Mouse (Mus musculus): Measurements from ENCODE around the gene Bco2. TPM values are rescaled to one million over a fixed set of nuclear protein-coding genes. Genes with fewer than 3 reads are reported as not detected.

Bco2 gene
- polyA plus RNA-seq, 1 experiment from 2014 or later: 0.15 TPM

DNA sequence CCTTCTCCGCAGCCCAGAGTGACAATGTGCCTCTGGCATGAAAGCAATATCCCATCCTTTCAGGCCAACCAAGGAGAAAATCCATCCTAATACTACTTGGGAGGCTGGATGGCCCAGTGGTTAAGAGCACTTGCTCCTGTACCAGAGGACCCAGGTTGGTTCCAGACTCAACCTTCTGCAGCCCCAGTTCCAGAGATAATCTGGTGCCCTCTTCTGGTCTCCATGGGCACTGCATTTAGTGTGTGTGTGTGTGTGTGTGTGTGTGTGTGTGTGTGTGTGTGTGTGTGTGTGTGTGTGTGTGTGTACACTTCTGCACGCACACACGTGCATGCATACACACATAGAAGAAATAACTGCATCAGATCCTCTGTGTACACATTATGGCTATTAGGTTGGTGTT lies 38.6 kb upstream of the Bco2 start:
- peaks cover 36% of the 10 kb centered on the region for H3K36me3 ChIP-seq (ENCODE audit: control insufficient read depth, insufficient read depth, low read length)
- H3K4me1 ChIP-seq (ENCODE audit: control insufficient read depth, insufficient read depth, low read length): no peaks in the 10 kb centered on the region
- WGBS: 68% methylated on average over 3 of the region's 3 CpGs
- no peaks in the 10 kb centered on the region for H3K27me3 ChIP-seq (replicated peaks; ENCODE audit: control insufficient read depth, insufficient read depth, low read length)
- H3K4me3 ChIP-seq (ENCODE audit: low read depth, low read length): no peak overlapping the region
- no peak overlapping the region for H3K4me2 ChIP-seq (ENCODE audit: low read depth, low read length)
- no peak overlapping the region for H3K9ac ChIP-seq (ENCODE audit: low read depth, low read length)
- DNase-seq (ENCODE audit: low spot score): no peak
- no peak for ATAC-seq (ENCODE audit: low read depth)
- no peak overlapping the region for H3K27ac ChIP-seq (replicated peaks; ENCODE audit: low read depth, low read length)
- H3K9me3 ChIP-seq (ENCODE audit: control insufficient read depth, low read length): no peaks in the 10 kb centered on the region

DNA sequence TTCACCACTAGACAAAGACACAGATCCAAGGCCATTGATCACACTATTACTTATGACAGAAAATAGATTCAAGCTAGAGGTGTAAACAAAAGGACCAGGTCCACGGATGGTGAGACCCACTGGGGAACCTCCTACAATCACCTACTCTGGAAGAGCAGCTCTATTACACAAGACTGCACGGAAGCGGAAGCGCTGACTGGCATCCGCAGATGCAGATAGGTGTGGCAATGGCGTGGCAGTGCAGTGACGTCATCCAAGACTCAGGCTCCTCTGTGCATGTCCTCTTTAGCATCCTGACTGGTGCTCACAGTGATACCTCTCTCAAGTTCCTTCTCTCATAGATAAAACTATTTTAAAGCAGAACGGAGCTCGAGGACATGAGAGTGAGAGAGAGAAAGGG lies 38.0 kb upstream of the Bco2 start:
- WGBS: 85% methylated on average over 9 of the region's 9 CpGs
- Histone ChIP-seq H3K36me3 (ENCODE audit: control insufficient read depth, insufficient read depth, low read length) (peaks cover 30% of the 10 kb centered on the region), H3K9me3 (ENCODE audit: control insufficient read depth, low read length) (no peaks in the 10 kb centered on the region), H3K27ac (replicated peaks; ENCODE audit: low read depth, low read length) (no peak overlapping the region), H3K4me1 (ENCODE audit: control insufficient read depth, insufficient read depth, low read length) (no peaks in the 10 kb centered on the region), H3K9ac (ENCODE audit: low read depth, low read length) (no peak overlapping the region), H3K4me2 (ENCODE audit: low read depth, low read length) (no peak overlapping the region), H3K4me3 (ENCODE audit: low read depth, low read length) (no peak overlapping the region), H3K27me3 (replicated peaks; ENCODE audit: control insufficient read depth, insufficient read depth, low read length) (no peaks in the 10 kb centered on the region)
- ATAC-seq (ENCODE audit: low read depth) (no peak), DNase-seq (ENCODE audit: low spot score) (no peak)

DNA sequence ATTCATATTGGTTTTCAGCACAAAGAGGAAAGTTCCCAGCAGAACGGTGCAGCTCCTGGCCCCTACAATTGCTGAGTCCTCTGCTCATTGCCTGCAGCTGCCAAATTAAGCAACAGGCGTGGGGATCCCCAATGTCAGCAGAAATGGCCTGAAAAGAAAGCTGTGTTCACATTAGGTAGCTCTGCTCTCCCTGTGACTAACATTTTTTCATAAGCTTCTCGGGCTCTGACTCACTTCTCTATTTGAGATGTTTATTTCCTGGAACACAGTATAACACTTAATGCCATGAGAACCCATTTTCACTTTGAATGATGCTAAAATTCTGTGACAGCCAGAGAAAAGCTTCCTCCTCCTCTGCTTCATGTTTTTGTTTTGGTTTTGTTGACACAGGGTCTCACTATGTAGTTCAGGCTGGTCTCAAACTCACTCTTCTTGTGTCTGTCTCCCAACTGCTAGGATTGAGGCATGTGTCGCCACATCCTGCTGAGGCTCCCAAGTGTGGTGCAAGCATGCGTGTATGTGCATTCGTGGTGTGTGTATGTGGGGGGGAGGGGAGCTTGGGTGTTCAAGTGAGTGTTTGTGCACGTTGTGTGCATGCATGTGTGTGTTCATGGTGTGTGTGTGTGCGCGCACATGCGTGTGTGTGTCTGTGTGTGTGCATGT lies 36.0 kb upstream of the Bco2 start:
- no peak overlapping the region for H3K9ac ChIP-seq (ENCODE audit: low read depth, low read length)
- H3K4me3 ChIP-seq (ENCODE audit: low read depth, low read length): no peak overlapping the region
- H3K9me3 ChIP-seq (ENCODE audit: control insufficient read depth, low read length): no peaks in the 10 kb centered on the region
- no peaks in the 10 kb centered on the region for H3K27me3 ChIP-seq (replicated peaks; ENCODE audit: control insufficient read depth, insufficient read depth, low read length)
- ATAC-seq (ENCODE audit: low read depth) (no peak), DNase-seq (ENCODE audit: low spot score) (peak; percentile 13)
- no peak overlapping the region for H3K4me2 ChIP-seq (ENCODE audit: low read depth, low read length)
- H3K27ac ChIP-seq (replicated peaks; ENCODE audit: low read depth, low read length): no peak overlapping the region
- no peaks in the 10 kb centered on the region for H3K4me1 ChIP-seq (ENCODE audit: control insufficient read depth, insufficient read depth, low read length)
- peaks cover 11% of the 10 kb centered on the region for H3K36me3 ChIP-seq (ENCODE audit: control insufficient read depth, insufficient read depth, low read length)
- 69% methylated on average over 10 of the region's 10 CpGs for WGBS

DNA sequence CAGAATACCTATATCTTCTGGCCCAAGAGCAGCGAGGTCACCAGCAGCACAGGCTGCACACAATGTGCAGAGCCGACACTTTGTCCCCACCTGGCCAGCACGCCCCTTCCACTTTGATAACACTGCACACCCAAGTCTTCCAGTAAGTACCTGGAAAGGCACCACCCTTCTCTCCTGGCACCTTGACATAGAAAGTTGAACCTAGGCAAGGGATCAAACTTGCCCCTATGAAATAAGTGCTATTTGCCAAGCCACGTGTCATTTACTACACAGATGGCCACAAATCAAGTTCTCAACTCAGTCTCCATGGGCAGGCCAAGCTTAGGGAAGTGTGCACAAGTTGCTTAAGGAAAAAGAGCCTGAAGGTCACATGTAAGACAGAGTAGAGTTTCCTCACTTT lies 32.0 kb upstream of the Bco2 start:
- Histone ChIP-seq H3K27me3 (replicated peaks; ENCODE audit: control insufficient read depth, insufficient read depth, low read length) (no peaks in the 10 kb centered on the region), H3K9me3 (ENCODE audit: control insufficient read depth, low read length) (no peaks in the 10 kb centered on the region), H3K27ac (replicated peaks; ENCODE audit: low read depth, low read length) (no peak overlapping the region), H3K4me1 (ENCODE audit: control insufficient read depth, insufficient read depth, low read length) (no peaks in the 10 kb centered on the region), H3K4me2 (ENCODE audit: low read depth, low read length) (no peak overlapping the region), H3K36me3 (ENCODE audit: control insufficient read depth, insufficient read depth, low read length) (no peaks in the 10 kb centered on the region), H3K9ac (ENCODE audit: low read depth, low read length) (no peak overlapping the region), H3K4me3 (ENCODE audit: low read depth, low read length) (no peak overlapping the region)
- ATAC-seq (ENCODE audit: low read depth) (no peak), DNase-seq (ENCODE audit: low spot score) (no peak)
- 80% methylated on average over 4 of the region's 4 CpGs for WGBS

DNA sequence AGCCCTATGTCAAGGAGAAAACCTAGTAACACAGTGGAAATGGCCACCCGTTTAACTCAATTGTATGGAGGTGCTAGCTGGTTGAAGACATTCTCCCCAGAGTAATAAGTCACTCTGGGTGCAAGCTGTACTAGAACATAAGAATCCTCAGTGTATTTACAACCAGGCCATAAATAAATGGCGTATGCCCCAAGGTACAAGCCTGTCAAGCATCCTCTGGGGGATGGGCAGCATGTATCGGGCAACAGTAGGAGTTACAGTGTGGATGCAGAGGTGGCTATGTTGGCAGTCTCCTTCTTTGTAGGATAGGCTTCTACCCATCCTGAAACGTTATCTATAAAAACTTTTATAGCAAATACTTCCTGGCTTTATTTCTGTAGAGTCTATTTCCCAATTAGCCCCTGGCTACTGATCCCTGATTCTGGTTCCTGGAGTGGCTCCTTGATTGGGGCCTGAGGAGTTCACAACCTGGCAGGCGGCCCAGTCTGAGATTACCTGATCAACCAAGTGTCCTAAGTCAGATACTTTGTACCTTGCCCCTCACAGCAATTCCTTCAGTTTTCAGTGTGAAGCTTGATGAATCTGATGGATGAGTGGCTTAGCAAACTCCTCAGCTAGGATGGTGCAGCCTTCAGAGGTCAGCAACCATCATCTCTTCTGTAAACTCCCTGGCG lies 30.3 kb upstream of the Bco2 start:
- WGBS: 80% methylated on average over 6 of the region's 6 CpGs
- ATAC-seq (ENCODE audit: low read depth) (no peak), DNase-seq (ENCODE audit: low spot score) (no peak)
- no peaks in the 10 kb centered on the region for H3K9me3 ChIP-seq (ENCODE audit: control insufficient read depth, low read length)
- no peaks in the 10 kb centered on the region for H3K27me3 ChIP-seq (replicated peaks; ENCODE audit: control insufficient read depth, insufficient read depth, low read length)
- H3K27ac ChIP-seq (replicated peaks; ENCODE audit: low read depth, low read length): no peak overlapping the region
- no peaks in the 10 kb centered on the region for H3K4me1 ChIP-seq (ENCODE audit: control insufficient read depth, insufficient read depth, low read length)
- no peaks in the 10 kb centered on the region for H3K36me3 ChIP-seq (ENCODE audit: control insufficient read depth, insufficient read depth, low read length)
- H3K4me3 ChIP-seq (ENCODE audit: low read depth, low read length): no peak overlapping the region
- no peak overlapping the region for H3K9ac ChIP-seq (ENCODE audit: low read depth, low read length)
- no peak overlapping the region for H3K4me2 ChIP-seq (ENCODE audit: low read depth, low read length)

DNA sequence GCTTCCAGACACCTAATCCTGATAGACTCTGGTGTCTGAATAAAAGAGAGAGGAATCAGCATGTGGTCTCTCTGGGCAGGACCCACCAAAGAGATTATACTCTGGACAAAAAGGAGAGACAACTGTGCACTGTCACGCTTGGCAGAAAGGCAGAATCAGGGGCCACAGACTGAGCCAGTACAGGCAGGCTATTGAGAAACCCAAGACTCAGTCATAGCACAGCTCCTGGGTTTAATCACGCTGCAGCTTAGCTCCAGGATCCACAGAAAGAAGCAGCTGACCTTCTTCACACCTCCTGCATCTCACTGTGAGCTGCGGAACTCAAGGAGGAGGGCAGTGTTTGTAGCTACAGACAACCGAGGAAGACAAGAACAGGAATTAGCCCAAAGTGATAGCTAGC lies 25.4 kb upstream of the Bco2 start:
- DNase-seq (ENCODE audit: low spot score) (no peak), ATAC-seq (ENCODE audit: low read depth) (no peak)
- Histone ChIP-seq H3K4me3 (ENCODE audit: low read depth, low read length) (no peak overlapping the region), H3K27me3 (replicated peaks; ENCODE audit: control insufficient read depth, insufficient read depth, low read length) (no peaks in the 10 kb centered on the region), H3K4me2 (ENCODE audit: low read depth, low read length) (no peak overlapping the region), H3K9ac (ENCODE audit: low read depth, low read length) (no peak overlapping the region), H3K27ac (replicated peaks; ENCODE audit: low read depth, low read length) (no peak overlapping the region), H3K9me3 (ENCODE audit: control insufficient read depth, low read length) (no peaks in the 10 kb centered on the region), H3K36me3 (ENCODE audit: control insufficient read depth, insufficient read depth, low read length) (no peaks in the 10 kb centered on the region), H3K4me1 (ENCODE audit: control insufficient read depth, insufficient read depth, low read length) (no peaks in the 10 kb centered on the region)
- 37% methylated on average over 4 of the region's 4 CpGs for WGBS

DNA sequence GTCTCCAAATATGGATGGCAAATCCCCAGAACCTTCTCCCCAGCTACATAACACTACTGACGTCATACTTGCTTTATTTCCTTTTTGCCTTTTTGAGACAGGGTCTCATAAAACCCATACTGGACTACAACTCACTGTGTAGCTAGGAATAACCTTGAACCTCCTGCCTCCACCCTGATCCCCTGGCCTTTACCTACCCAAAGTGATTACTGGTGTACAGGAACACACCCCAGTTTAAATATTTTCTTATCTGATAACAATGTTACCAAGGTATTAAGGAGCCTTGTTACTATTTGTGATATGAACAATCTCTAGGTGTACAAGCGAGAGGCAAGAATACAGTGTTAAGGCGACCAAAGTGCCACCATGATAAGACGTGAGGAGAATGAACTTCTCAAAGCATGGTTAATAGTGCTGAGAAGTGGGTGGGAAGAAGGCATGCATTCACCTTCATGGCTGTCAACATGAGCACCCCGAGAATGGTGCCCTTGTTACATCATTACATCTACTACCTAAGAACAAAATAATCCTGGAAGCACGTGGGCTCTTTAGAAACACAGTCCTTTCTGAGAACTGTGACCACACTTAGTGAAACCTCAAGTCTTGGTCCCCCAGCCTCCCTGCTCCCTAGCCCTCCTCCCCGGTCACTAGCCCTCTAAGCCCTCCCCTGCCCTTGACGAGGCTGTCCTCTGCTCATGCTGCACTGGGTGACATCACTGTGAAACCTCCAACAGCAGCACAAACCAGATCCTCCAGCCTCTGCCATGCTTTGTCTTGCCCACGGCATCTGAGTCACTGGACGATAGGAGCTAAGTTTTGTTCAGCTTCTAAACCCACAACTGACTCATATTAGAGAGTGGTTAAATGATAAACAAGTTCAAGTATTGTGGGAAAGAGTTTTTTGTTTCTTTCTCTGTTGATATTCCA lies 14.9 kb upstream of the Bco2 start:
- no peak for ATAC-seq (ENCODE audit: low read depth)
- Histone ChIP-seq H3K9me3 (ENCODE audit: control insufficient read depth, low read length) (no peaks in the 10 kb centered on the region), H3K4me1 (ENCODE audit: control insufficient read depth, insufficient read depth, low read length) (no peaks in the 10 kb centered on the region), H3K4me2 (ENCODE audit: low read depth, low read length) (no peak overlapping the region), H3K36me3 (ENCODE audit: control insufficient read depth, insufficient read depth, low read length) (no peaks in the 10 kb centered on the region), H3K9ac (ENCODE audit: low read depth, low read length) (no peak overlapping the region), H3K27me3 (replicated peaks; ENCODE audit: control insufficient read depth, insufficient read depth, low read length) (no peaks in the 10 kb centered on the region), H3K27ac (replicated peaks; ENCODE audit: low read depth, low read length) (no peak overlapping the region), H3K4me3 (ENCODE audit: low read depth, low read length) (no peak overlapping the region)
- no peak for DNase-seq (ENCODE audit: low spot score)
- 71% methylated on average over 10 of the region's 10 CpGs for WGBS

DNA sequence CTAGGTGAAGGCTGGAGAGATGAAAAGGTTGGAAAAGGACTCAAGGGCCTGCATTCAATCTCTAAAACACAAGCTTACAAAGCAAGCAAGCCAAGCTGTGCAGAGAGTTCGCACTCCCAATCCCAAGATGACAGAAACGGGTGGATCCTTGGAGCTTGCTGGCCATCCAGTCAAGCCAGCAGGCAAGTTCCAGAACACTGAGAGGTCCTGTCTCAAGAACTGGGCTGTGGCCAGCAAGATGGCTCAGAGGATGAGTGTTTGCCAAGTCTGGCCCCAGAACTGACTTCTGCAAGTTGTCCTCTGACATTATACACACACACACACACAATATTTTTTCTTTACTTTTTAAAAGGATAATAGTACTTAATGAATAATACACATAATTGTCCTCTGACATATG lies 12.9 kb upstream of the Bco2 start:
- WGBS: 80% methylated on average over 2 of the region's 2 CpGs
- no peak overlapping the region for H3K4me2 ChIP-seq (ENCODE audit: low read depth, low read length)
- DNase-seq (ENCODE audit: low spot score): no peak
- ATAC-seq (ENCODE audit: low read depth): no peak
- no peaks in the 10 kb centered on the region for H3K9me3 ChIP-seq (ENCODE audit: control insufficient read depth, low read length)
- no peaks in the 10 kb centered on the region for H3K36me3 ChIP-seq (ENCODE audit: control insufficient read depth, insufficient read depth, low read length)
- H3K27ac ChIP-seq (replicated peaks; ENCODE audit: low read depth, low read length): no peak overlapping the region
- no peaks in the 10 kb centered on the region for H3K4me1 ChIP-seq (ENCODE audit: control insufficient read depth, insufficient read depth, low read length)
- no peak overlapping the region for H3K9ac ChIP-seq (ENCODE audit: low read depth, low read length)
- no peaks in the 10 kb centered on the region for H3K27me3 ChIP-seq (replicated peaks; ENCODE audit: control insufficient read depth, insufficient read depth, low read length)
- H3K4me3 ChIP-seq (ENCODE audit: low read depth, low read length): no peak overlapping the region
